Mouse (Mus musculus): ENCODE measurements at regions not wholly inside any gene's neighbourhood (a gene's known extent, or its start where the extent isn't known, plus 50 kb on each side); places are given as distances from the start of the nearest gene placed in this dataset.

GRCm38 (mm10) chr12:77667151-77667874, 429.4 kb downstream of the Fut8 start:
- DNase-seq = no peak

GRCm38 (mm10) chr12:77667875-77668204, 429.9 kb downstream of the Fut8 start:
- peak; percentile 87 to 92 for DNase-seq

GRCm38 (mm10) chr12:77670531-77670930, 432.6 kb downstream of the Fut8 start:
- no peak for DNase-seq

GRCm38 (mm10) chr12:77674352-77674751, 436.4 kb downstream of the Fut8 start:
- no peak for DNase-seq

- peak; percentile 53 to 76 for DNase-seq
These were observed 436.8 kb downstream of the Fut8 start for GRCm38 (mm10) chr12:77674755-77675154.

- DNase-seq = no peak
These were observed 440.1 kb downstream of the Fut8 start for GRCm38 (mm10) chr12:77678040-77678439.

GRCm38 (mm10) chr12:77694101-77694500, 456.2 kb downstream of the Fut8 start:
- DNase-seq = peak in 1 of 2 experiments; percentile 23

- DNase-seq = peak; percentile 47 to 60
These were observed 458.2 kb downstream of the Fut8 start for GRCm38 (mm10) chr12:77696039-77696631.

- DNase-seq = no peak
These were observed 458.7 kb downstream of the Fut8 start for GRCm38 (mm10) chr12:77696662-77697061.

- no peak for DNase-seq
These were observed 460.2 kb downstream of the Fut8 start for GRCm38 (mm10) chr12:77698088-77698487.

- peak in 1 of 2 experiments; percentile 47 for DNase-seq
These were observed 462.1 kb downstream of the Fut8 start for GRCm38 (mm10) chr12:77699896-77700605.

- DNase-seq = no peak
These were observed 477.6 kb downstream of the Fut8 start for GRCm38 (mm10) chr12:77715506-77715905.

- DNase-seq = no peak
These were observed 478.1 kb downstream of the Fut8 start for GRCm38 (mm10) chr12:77715979-77716378.

GRCm38 (mm10) chr12:77727766-77728165, 466.3 kb upstream of the Gm6657 start:
- no peak for DNase-seq

- DNase-seq = peak in 1 of 2 experiments; percentile 20
These were observed 454.8 kb upstream of the Gm6657 start for GRCm38 (mm10) chr12:77739047-77739760.

GRCm38 (mm10) chr12:77742716-77743115, 451.3 kb upstream of the Gm6657 start:
- DNase-seq = no peak

- no peak for DNase-seq
These were observed 444.5 kb upstream of the Gm6657 start for GRCm38 (mm10) chr12:77749438-77750007.

GRCm38 (mm10) chr12:77752181-77752580, 441.9 kb upstream of the Gm6657 start:
- DNase-seq = no peak

- no peak for DNase-seq
These were observed 438.0 kb upstream of the Gm6657 start for GRCm38 (mm10) chr12:77756021-77756420.

- DNase-seq = no peak
These were observed 433.1 kb upstream of the Gm6657 start for GRCm38 (mm10) chr12:77760976-77761375.

GRCm38 (mm10) chr12:77776011-77776546, 418.0 kb upstream of the Gm6657 start:
- DNase-seq = no peak

- DNase-seq = no peak
These were observed 417.3 kb upstream of the Gm6657 start for GRCm38 (mm10) chr12:77776755-77777154.

All from cerebellum, postnatal 25 days (tissue).